Mouse (Mus musculus): ENCODE data around the gene Ggnbp2.

Gene Ggnbp2

DNA sequence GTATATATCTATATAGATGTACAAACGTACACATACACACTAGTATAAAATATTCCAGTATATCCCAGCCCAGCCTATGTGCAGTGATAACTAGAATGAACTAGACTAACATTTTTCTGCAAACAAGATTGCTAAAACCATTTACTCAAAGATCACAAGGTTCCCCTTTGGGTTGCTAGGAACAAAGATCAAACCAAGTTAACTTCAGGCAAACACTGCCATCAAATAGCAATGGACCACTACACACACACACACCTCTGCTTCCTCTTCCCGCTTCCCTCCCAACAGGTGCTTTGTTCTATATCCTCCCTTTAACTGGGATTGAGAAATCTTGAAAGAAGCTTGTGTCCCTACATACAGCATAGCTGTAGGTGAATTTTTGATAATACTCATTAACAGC is 3.0 kb downstream of the Ggnbp2 start:
- POLR2A ChIA-PET = interaction anchor here in 2 of 4 experiments (1.2 to 7.2 kb wide), 8 partner anchors 11 to 49 kb away, joined by 3 to 112 read pairs (median 49); partner anchors contain the start of genes Mrm1 (in 2 of the 2), Myo19 (in 2 of the 2), Pigw (in 2 of the 2) and Dhrs11 (in 1 of the 2)
- CTCF ChIA-PET = no interaction called here

GRCm38 (mm10) chr11:84865268-84865667 is 5.3 kb downstream of the Ggnbp2 start:
- CTCF ChIA-PET = no interaction called here

DNA sequence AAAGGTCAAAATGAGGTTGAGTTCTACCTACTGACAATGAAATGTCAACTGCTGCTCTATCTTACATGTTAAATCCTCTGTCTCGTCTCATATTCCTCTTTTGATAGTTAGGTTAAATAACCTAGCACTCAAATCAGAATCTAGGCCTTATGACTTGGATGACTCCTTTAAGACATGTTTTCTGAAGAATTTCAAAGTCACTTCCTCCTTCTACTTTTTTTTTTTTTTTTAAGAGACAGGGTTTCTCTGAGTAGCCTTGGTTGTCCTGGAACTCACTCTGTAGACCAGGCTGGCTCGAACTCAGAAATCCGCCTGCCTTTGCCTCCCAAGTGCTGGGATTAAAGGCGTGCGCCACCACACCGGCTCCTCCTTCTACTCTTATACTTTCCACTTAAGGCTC is 15.3 kb downstream of the Ggnbp2 start:
- CTCF ChIA-PET = interaction anchor here in 1 of 4 experiments (0.8 kb wide), 1 partner anchor 717 kb away, joined by 4 read pairs; no protein-coding TSS in a partner anchor
- POLR2A ChIA-PET = interaction anchor here in 3 of 4 experiments (0.7 to 6.6 kb wide), 8 partner anchors 8 to 550 kb away, joined by 3 to 53 read pairs (median 6); partner anchors contain the start of genes Ggnbp2 (in 1 of the 3), Myo19 (in 1 of the 3) and Pigw (in 1 of the 3)

More at GRCm38 (mm10) chr11:84865268-84865667, 5.3 kb downstream of the Ggnbp2 start:
- POLR2A ChIA-PET = interaction anchor here in 1 of 4 experiments (1.2 to 4.4 kb wide), 2 partner anchors 18 to 47 kb away, joined by 4 to 28 read pairs; no protein-coding TSS in a partner anchor

- ChIA-PET POLR2A (interaction anchor here (0.6 to 4.8 kb wide), 33 partner anchors 8 to 405 kb away, joined by 3 to 78 read pairs (median 5); partner anchors contain the start of genes Ggnbp2 (in 3 of the 4), Mrm1 (in 2 of the 4), Dhrs11 (in 1 of the 4) and Myo19 (in 1 of the 4)), CTCF (interaction anchor here in 2 of 4 experiments (0.6 to 1.3 kb wide), 5 partner anchors 17 to 658 kb away, joined by 3 to 6 read pairs (median 3); partner anchors contain the start of gene Mrm1 (in 1 of the 2))
Observed at GRCm38 (mm10) chr11:84847475-84848090, 23.0 kb downstream of the Ggnbp2 start.

DNA sequence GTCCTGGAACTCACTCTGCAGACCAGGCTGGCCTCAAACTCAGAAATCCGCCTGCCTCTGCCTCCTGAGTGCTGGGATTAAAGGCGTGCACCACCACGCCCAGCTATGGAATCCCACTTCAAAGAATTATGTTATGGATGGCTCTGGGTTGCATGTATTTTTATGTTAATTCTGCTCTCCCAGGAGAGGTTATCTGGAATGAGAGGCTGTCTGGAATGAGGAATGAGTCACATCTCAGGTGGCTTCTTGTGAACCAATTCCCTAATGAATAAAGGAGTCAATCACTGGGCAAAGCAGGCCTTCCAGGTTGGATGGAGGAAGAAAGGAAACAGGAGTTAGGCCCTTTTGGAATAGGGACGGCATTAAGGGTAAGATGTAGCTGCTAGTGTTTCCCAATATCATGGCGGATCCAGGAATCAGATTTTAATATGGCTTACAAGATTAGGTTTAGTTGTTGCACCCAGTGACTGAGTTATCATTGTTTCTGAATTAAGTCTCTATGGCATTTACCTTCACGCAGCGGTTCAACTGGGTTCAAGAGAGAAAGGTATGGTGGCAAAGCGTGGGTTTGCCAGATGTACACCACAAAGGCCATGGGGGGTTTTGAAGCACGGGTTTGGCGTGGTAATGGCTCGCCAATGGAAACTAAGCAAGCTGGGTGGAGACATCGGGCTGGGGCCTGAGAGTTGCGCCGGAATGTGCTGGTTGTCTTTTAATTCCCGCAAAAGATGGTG is 23.7 kb downstream of the Ggnbp2 start:
- CTCF ChIA-PET = interaction anchor here in 3 of 4 experiments (0.6 to 1.3 kb wide), 6 partner anchors 16 to 658 kb away, joined by 3 to 6 read pairs (median 4); partner anchors contain the start of gene Mrm1 (in 2 of the 3)
- POLR2A ChIA-PET = interaction anchor here (0.6 to 4.8 kb wide), 37 partner anchors 9 to 1228 kb away, joined by 3 to 78 read pairs (median 5); partner anchors contain the start of genes Ggnbp2 (in 3 of the 4), Mrm1 (in 2 of the 4), Myo19 (in 2 of the 4) and Pigw (in 2 of the 4)

DNA sequence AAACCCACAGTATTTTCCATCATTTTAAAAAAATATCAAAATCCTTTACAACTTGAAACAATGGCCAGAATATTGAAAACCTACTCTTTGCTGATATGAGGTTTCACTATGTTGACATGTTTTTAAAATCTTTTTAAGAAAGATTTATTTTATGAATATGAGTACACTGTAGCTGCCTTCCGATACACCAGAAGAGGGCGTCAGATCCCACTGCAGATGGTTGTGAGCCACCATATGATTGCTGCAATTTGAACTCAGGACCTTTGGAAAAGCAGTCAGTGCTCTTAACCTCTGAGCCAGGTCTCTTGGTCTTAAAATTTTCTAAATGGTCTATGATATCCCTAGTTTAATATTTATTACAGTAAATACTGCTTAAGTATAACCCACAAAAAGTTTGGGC is 31.3 kb downstream of the Ggnbp2 start:
- POLR2A ChIA-PET = interaction anchor here in 2 of 4 experiments (0.7 to 1.4 kb wide), 3 partner anchors 20 to 30 kb away, joined by 4 to 5 read pairs (median 4); partner anchors contain the start of gene Mrm1 (in 1 of the 2)
- CTCF ChIA-PET = interaction anchor here in 1 of 4 experiments (1.1 kb wide), 1 partner anchor 20 kb away, joined by 3 read pairs; the partner anchor contains the start of gene Mrm1

- CTCF ChIA-PET = interaction anchor here in 2 of 4 experiments (0.6 to 2.3 kb wide), 4 partner anchors 9 to 54 kb away, joined by 3 to 21 read pairs (median 4); partner anchors contain the start of gene Mrm1 (in 1 of the 2)
- POLR2A ChIA-PET = interaction anchor here in 3 of 4 experiments (0.9 to 9.0 kb wide), 12 partner anchors 9 to 86 kb away, joined by 3 to 54 read pairs (median 12); partner anchors contain the start of genes Mrm1 (in 3 of the 3), Ggnbp2 (in 2 of the 3), Myo19 (in 2 of the 3) and Pigw (in 2 of the 3)
Observed at GRCm38 (mm10) chr11:84829495-84829894, 41.1 kb downstream of the Ggnbp2 start.

GRCm38 (mm10) chr11:84828516-84829399 is 41.9 kb downstream of the Ggnbp2 start, which contains the start of gene Dhrs11:
Gene Dhrs11, minus strand, starts transcription at chr11:84828994.
- ChIA-PET CTCF (interaction anchor here in 3 of 4 experiments (1.0 to 2.3 kb wide), 6 partner anchors 9 to 89 kb away, joined by 3 to 21 read pairs (median 5); partner anchors contain the start of gene Mrm1 (in 3 of the 3)), POLR2A (interaction anchor here in 3 of 4 experiments (0.6 to 9.0 kb wide), 18 partner anchors 8 to 440 kb away, joined by 3 to 54 read pairs (median 6); partner anchors contain the start of genes Mrm1 (in 3 of the 3), Ggnbp2 (in 2 of the 3), Myo19 (in 2 of the 3) and Pigw (in 2 of the 3))

GRCm38 (mm10) chr11:84827901-84828503 is 42.6 kb downstream of the Ggnbp2 start:
- CTCF ChIA-PET = interaction anchor here in 3 of 4 experiments (0.6 to 2.3 kb wide), 7 partner anchors 9 to 224 kb away, joined by 3 to 21 read pairs (median 5); partner anchors contain the start of gene Mrm1 (in 3 of the 3)
- POLR2A ChIA-PET = interaction anchor here in 3 of 4 experiments (0.6 to 9.0 kb wide), 19 partner anchors 9 to 441 kb away, joined by 3 to 54 read pairs (median 6); partner anchors contain the start of genes Mrm1 (in 3 of the 3), Ggnbp2 (in 2 of the 3), Myo19 (in 2 of the 3) and Pigw (in 2 of the 3)

DNA sequence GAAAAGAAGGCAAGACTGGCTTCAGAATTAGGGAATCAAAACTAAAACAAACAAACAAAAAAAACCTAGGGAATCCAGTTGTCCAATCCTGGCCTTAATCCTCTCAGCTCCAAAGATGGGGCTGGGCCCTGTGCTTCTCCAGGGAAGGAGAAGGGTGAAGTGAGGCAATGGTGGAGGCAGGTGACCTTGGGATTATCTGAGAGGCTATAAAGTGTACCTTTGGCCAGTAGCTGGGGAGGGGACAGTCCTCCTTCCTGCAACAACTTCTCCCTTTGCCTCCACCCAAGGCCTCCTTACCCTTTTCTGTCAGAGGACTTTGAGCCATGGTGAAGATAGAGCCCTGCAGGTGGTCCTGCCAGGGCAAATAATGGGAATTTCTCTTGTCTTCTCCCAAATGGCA is 43.1 kb downstream of the Ggnbp2 start:
- CTCF ChIA-PET = interaction anchor here in 3 of 4 experiments (0.6 to 2.3 kb wide), 6 partner anchors 8 to 223 kb away, joined by 3 to 21 read pairs (median 6); partner anchors contain the start of gene Mrm1 (in 3 of the 3)
- POLR2A ChIA-PET = interaction anchor here in 3 of 4 experiments (0.6 to 9.0 kb wide), 12 partner anchors 9 to 52 kb away, joined by 3 to 54 read pairs (median 12); partner anchors contain the start of genes Mrm1 (in 3 of the 3), Ggnbp2 (in 2 of the 3), Myo19 (in 1 of the 3) and Pigw (in 1 of the 3)

DNA sequence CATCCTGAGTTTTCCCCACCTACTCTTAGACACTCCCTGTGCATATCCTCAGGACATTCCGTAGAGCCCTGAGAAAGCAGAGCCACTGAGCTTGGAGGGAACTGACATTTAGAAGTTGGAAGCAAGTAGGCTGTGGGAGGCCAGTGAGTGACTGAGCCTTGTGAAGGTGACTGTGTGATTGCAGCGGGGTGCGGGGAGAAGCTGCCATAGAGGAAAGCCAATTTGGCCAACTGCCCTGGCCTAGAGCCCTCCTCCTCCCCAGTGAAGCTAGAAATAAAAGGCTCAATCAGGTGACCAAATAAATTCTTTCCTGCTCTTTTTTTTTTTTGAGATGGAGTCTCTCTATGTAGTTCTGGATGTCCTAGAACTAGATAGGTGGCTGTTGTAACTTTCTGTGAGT is 44.4 kb downstream of the Ggnbp2 start:
- ChIA-PET CTCF (no interaction called here), POLR2A (interaction anchor here in 3 of 4 experiments (0.5 to 9.0 kb wide), 7 partner anchors 19 to 552 kb away, joined by 3 to 49 read pairs (median 4); partner anchors contain the start of genes Ggnbp2 (in 1 of the 3), Myo19 (in 1 of the 3) and Pigw (in 1 of the 3))

GRCm38 (mm10) chr11:84825261-84825807 is 45.3 kb downstream of the Ggnbp2 start:
- ChIA-PET CTCF (interaction anchor here in 1 of 4 experiments (0.6 kb wide), 1 partner anchor 10 kb away, joined by 5 read pairs; no protein-coding TSS in a partner anchor), POLR2A (interaction anchor here in 3 of 4 experiments (0.6 to 9.0 kb wide), 8 partner anchors 22 to 119 kb away, joined by 3 to 49 read pairs (median 4); partner anchors contain the start of genes Ggnbp2 (in 1 of the 3), Myo19 (in 1 of the 3) and Pigw (in 1 of the 3))

- POLR2A ChIA-PET = interaction anchor here in 2 of 4 experiments (1.1 to 2.0 kb wide), 3 partner anchors 9 to 24 kb away, joined by 3 to 7 read pairs (median 4); no protein-coding TSS in a partner anchor
- CTCF ChIA-PET = interaction anchor here in 3 of 4 experiments (0.6 to 1.5 kb wide), 5 partner anchors 19 to 95 kb away, joined by 3 to 4 read pairs (median 3); no protein-coding TSS in a partner anchor
Observed at GRCm38 (mm10) chr11:84823484-84823897, 47.1 kb downstream of the Ggnbp2 start.

GRCm38 (mm10) chr11:84822487-84822886 is 48.1 kb downstream of the Ggnbp2 start:
- ChIA-PET CTCF (no interaction called here), POLR2A (interaction anchor here in 2 of 4 experiments (1.1 to 2.0 kb wide), 3 partner anchors 10 to 25 kb away, joined by 3 to 7 read pairs (median 4); no protein-coding TSS in a partner anchor)

GRCm38 (mm10) chr11:84821131-84821770 is 49.4 kb downstream of the Ggnbp2 start:
- CTCF ChIA-PET = interaction anchor here in 1 of 4 experiments (0.5 kb wide), 1 partner anchor 367 kb away, joined by 3 read pairs; no protein-coding TSS in a partner anchor
- POLR2A ChIA-PET = interaction anchor here in 2 of 4 experiments (1.0 to 2.5 kb wide), 3 partner anchors 8 to 64 kb away, joined by 3 to 7 read pairs (median 4); partner anchors contain the start of gene Dhrs11 (in 1 of the 2)
